10 mouse cellular contexts compared by ENCODE assay signal in the genomic region with DNA sequence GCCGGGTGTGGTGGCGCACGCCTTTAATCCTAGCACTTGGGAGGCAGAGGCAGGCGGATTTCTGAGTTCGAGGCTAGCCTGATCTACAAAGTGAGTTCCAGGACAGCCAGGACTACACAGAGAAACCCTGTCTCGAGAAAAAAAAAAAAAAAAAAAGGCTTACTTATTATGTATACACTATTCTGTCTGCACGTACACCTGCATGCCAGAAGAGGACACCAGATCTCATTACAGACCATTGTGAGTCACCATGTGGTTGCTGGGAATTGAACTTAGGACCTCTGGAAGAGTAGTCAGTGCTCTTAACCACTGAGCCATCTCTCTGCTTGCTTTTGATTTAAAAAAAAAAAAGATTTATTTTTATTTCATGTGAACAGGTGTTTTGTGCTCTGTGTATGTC. TPM values are rescaled to one million over a fixed set of nuclear protein-coding genes. Genes with fewer than 3 reads are reported as not detected.
"Had no signal": no experiment of that assay in that cellular context is flagged by ENCODE, and none has a peak within 500 bp of the region (broad histone marks: within the 10 kb centered on the region; RNA-seq: fewer than 3 reads in every experiment).

No protein-coding gene starts in this region.

RNA-seq across cellular contexts. Expression of gene Fam19a3, which starts 31.6 kb away (rescaled TPM):
- polyA plus RNA-seq: liver, postnatal 0 days; macrophage; midbrain, embryonic 12.5 days; midbrain, embryonic 14.5 days; midbrain, embryonic 16.5 days; myocyte; neural tube, embryonic 11.5 days; neural tube, embryonic 13.5 days; stomach, embryonic 14.5 days; thymus, postnatal 0 days had no signal
